Mouse (Mus musculus): ENCODE data around the gene Slc22a15. TPM values are rescaled to one million over a fixed set of nuclear protein-coding genes. Genes with fewer than 3 reads are reported as not detected.

Slc22a15 gene
- polyA plus RNA-seq, 1 experiment from 2014 or later: 4.8 TPM

GRCm38 (mm10) chr3:101915048-101915801, 9.0 kb downstream of the Slc22a15 start:
- ATAC-seq: no peak
- Histone ChIP-seq H3K9ac (no peak overlapping the region), H3K27me3 (no peaks in the 10 kb centered on the region), H3K4me3 (no peak overlapping the region), H3K4me1 (0 out of 2 replicates have a peak, but pooled peaks cover 8% of the 10 kb centered on the region), H3K27ac (no peak overlapping the region), H3K36me3 (ENCODE audit: poor library complexity, severe bottlenecking) (peaks cover 16% of the 10 kb centered on the region; the same call in 1 of the 2 replicates), H3K9me3 (replicated peaks) (no peaks in the 10 kb centered on the region), H3K4me2 (no peak overlapping the region)
- 88% methylated on average over 14 of the region's 14 CpGs for WGBS

GRCm38 (mm10) chr3:101914266-101914665, 10.0 kb downstream of the Slc22a15 start:
- no peak overlapping the region for H3K9ac ChIP-seq
- no peak overlapping the region for H3K4me3 ChIP-seq
- H3K9me3 ChIP-seq (replicated peaks): no peaks in the 10 kb centered on the region
- no peak overlapping the region for H3K27ac ChIP-seq
- H3K27me3 ChIP-seq: no peaks in the 10 kb centered on the region
- H3K4me1 ChIP-seq: 0 out of 2 replicates have a peak, but pooled peaks cover 8% of the 10 kb centered on the region
- ATAC-seq: no peak
- H3K4me2 ChIP-seq: no peak overlapping the region
- peaks cover 16% of the 10 kb centered on the region; the same call in 1 of the 2 replicates for H3K36me3 ChIP-seq (ENCODE audit: poor library complexity, severe bottlenecking)
- 84% methylated on average over 5 of the region's 5 CpGs for WGBS

- H3K4me1 ChIP-seq: 0 out of 2 replicates have a peak, but pooled peaks cover under 1% of the 10 kb centered on the region
- no peak overlapping the region for H3K9ac ChIP-seq
- peaks cover 5% of the 10 kb centered on the region; the same call in 1 of the 2 replicates for H3K9me3 ChIP-seq (replicated peaks)
- peaks cover 16% of the 10 kb centered on the region; the same call in 1 of the 2 replicates for H3K36me3 ChIP-seq (ENCODE audit: poor library complexity, severe bottlenecking)
- 85% methylated on average over 6 of the region's 6 CpGs for WGBS
- ATAC-seq: no peak
- no peak overlapping the region for H3K4me2 ChIP-seq
- no peaks in the 10 kb centered on the region for H3K27me3 ChIP-seq
- H3K27ac ChIP-seq: no peak overlapping the region
- no peak overlapping the region for H3K4me3 ChIP-seq
Observed at GRCm38 (mm10) chr3:101912041-101912440, 12.2 kb downstream of the Slc22a15 start.

DNA sequence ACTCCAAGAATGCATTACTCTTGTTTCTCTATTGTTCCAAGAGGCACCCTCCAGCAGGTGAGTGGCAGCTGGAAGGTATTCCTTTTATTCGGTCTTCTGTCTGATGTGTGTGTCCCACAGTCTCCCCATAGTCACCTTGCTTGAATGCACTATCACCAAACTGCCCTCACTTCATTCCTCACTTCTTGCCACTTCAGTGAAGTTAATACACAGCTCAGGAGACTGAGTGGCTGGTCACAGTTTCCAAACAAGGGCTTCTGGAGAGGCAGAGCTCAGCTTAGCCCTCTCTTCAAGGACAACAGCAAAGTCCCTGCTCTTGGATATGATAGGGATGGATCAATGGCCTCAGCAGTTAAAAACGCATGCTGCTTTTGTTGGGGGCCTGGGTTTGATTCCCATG, 17.2 kb downstream of the Slc22a15 start:
- no peaks in the 10 kb centered on the region for H3K36me3 ChIP-seq (ENCODE audit: poor library complexity, severe bottlenecking)
- no peak overlapping the region for H3K27ac ChIP-seq
- peaks cover 5% of the 10 kb centered on the region; the same call in 1 of the 2 replicates for H3K9me3 ChIP-seq (replicated peaks)
- 50% methylated on average over 2 of the region's 2 CpGs for WGBS
- no peak overlapping the region for H3K4me2 ChIP-seq
- no peak overlapping the region for H3K4me3 ChIP-seq
- ATAC-seq: no peak
- H3K4me1 ChIP-seq: peaks cover 6% of the 10 kb centered on the region; the same call in 1 of the 2 replicates
- H3K27me3 ChIP-seq: no peaks in the 10 kb centered on the region
- no peak overlapping the region for H3K9ac ChIP-seq

GRCm38 (mm10) chr3:101904776-101905175, 19.5 kb downstream of the Slc22a15 start:
- Histone ChIP-seq H3K4me2 (no peak overlapping the region), H3K36me3 (ENCODE audit: poor library complexity, severe bottlenecking) (no peaks in the 10 kb centered on the region), H3K27me3 (no peaks in the 10 kb centered on the region), H3K4me3 (no peak overlapping the region), H3K27ac (no peak overlapping the region), H3K9ac (no peak overlapping the region), H3K9me3 (replicated peaks) (peaks cover 5% of the 10 kb centered on the region; the same call in 1 of the 2 replicates), H3K4me1 (peaks cover 9% of the 10 kb centered on the region; the same call in 1 of the 2 replicates)
- ATAC-seq: no peak
- WGBS: 94% methylated on average over 7 of the region's 7 CpGs

DNA sequence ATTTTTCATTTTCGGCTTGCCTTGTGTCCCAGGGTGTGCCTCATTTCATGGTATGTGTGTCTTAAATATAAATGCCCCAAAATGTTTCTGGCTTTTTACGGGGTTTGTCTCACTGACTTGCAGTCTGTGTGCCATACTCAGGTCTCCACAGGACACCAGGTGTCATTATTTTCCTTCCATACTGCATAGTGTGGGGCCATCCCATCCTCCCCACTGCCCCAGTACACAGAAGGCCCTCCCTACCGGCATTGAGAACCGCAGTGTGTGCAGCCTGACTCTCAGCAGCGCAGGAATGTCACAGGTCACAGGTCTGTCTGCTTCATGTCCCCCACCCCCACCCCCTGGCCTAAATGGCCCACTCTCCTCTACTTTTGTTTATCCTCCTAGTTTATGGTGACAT, 21.2 kb downstream of the Slc22a15 start:
- H3K9ac ChIP-seq: no peak overlapping the region
- peaks cover 9% of the 10 kb centered on the region; the same call in 1 of the 2 replicates for H3K4me1 ChIP-seq
- no peak overlapping the region for H3K4me3 ChIP-seq
- H3K4me2 ChIP-seq: no peak overlapping the region
- no peaks in the 10 kb centered on the region for H3K27me3 ChIP-seq
- WGBS: 84% methylated on average over 5 of the region's 5 CpGs
- H3K27ac ChIP-seq: no peak overlapping the region
- ATAC-seq: no peak
- no peaks in the 10 kb centered on the region for H3K9me3 ChIP-seq (replicated peaks)
- H3K36me3 ChIP-seq (ENCODE audit: poor library complexity, severe bottlenecking): no peaks in the 10 kb centered on the region

GRCm38 (mm10) chr3:101902344-101902743, 21.9 kb downstream of the Slc22a15 start:
- ATAC-seq: no peak
- H3K4me2 ChIP-seq: no peak overlapping the region
- H3K27ac ChIP-seq: peak overlapping the region; percentile 2; the same call in 1 of the 2 replicates
- H3K36me3 ChIP-seq (ENCODE audit: poor library complexity, severe bottlenecking): no peaks in the 10 kb centered on the region
- no peak overlapping the region for H3K9ac ChIP-seq
- H3K27me3 ChIP-seq: no peaks in the 10 kb centered on the region
- 71% methylated on average over 7 of the region's 7 CpGs for WGBS
- no peaks in the 10 kb centered on the region for H3K9me3 ChIP-seq (replicated peaks)
- peaks cover 9% of the 10 kb centered on the region; the same call in 1 of the 2 replicates for H3K4me1 ChIP-seq
- no peak overlapping the region for H3K4me3 ChIP-seq

GRCm38 (mm10) chr3:101897377-101897974, 26.8 kb downstream of the Slc22a15 start:
- Histone ChIP-seq H3K36me3 (ENCODE audit: poor library complexity, severe bottlenecking) (no peaks in the 10 kb centered on the region), H3K4me1 (peaks cover 7% of the 10 kb centered on the region), H3K9me3 (replicated peaks) (no peaks in the 10 kb centered on the region), H3K9ac (no peak overlapping the region), H3K27ac (peak overlapping the region; percentile 21; the same call in 1 of the 2 replicates), H3K4me2 (no peak overlapping the region), H3K27me3 (no peaks in the 10 kb centered on the region), H3K4me3 (no peak overlapping the region)
- ATAC-seq: no peak
- WGBS: 84% methylated on average over 15 of the region's 15 CpGs

GRCm38 (mm10) chr3:101896893-101897292, 27.4 kb downstream of the Slc22a15 start:
- no peak overlapping the region for H3K4me3 ChIP-seq
- no peaks in the 10 kb centered on the region for H3K36me3 ChIP-seq (ENCODE audit: poor library complexity, severe bottlenecking)
- H3K27me3 ChIP-seq: no peaks in the 10 kb centered on the region
- H3K9ac ChIP-seq: no peak overlapping the region
- H3K4me1 ChIP-seq: peaks cover 1% of the 10 kb centered on the region
- H3K4me2 ChIP-seq: no peak overlapping the region
- peak; percentile 63 for ATAC-seq
- no peaks in the 10 kb centered on the region for H3K9me3 ChIP-seq (replicated peaks)
- WGBS: 24% methylated on average over 9 of the region's 9 CpGs
- no peak overlapping the region for H3K27ac ChIP-seq

DNA sequence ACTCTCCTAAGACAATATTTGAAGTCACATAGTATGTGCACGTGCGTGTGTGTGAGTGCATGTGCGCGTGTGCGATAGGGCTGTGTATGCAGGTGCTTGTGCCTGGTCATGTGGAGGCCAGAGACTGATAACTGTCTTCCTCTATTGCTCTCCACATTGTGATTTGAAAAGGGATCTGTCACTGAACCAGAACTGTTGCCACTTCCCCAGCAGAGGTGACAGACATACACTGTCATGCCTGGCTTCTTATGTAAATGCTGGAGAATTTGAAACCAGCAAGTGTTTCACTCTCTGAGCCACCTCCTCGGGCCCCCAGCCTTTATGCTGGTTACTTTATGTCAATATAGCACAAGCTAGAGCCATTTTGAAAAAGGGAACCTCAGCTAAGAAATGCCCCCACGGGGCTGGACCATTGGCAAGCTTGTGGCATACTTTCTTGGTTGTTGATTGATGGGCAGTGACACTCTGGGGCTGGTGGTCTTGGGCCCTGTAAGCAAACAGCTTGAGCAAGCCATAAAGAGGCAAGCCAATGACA, 28.8 kb downstream of the Slc22a15 start:
- no peak overlapping the region for H3K27ac ChIP-seq
- 87% methylated on average over 7 of the region's 7 CpGs for WGBS
- H3K4me1 ChIP-seq: no peaks in the 10 kb centered on the region; the same call in 1 of the 2 replicates
- H3K36me3 ChIP-seq (ENCODE audit: poor library complexity, severe bottlenecking): no peaks in the 10 kb centered on the region
- no peaks in the 10 kb centered on the region for H3K27me3 ChIP-seq
- peak; percentile 16; the same call in 1 of the 2 replicates for ATAC-seq
- H3K9ac ChIP-seq: no peak overlapping the region
- no peak overlapping the region for H3K4me2 ChIP-seq
- H3K9me3 ChIP-seq (replicated peaks): no peaks in the 10 kb centered on the region
- H3K4me3 ChIP-seq: no peak overlapping the region

GRCm38 (mm10) chr3:101885591-101885990, 38.7 kb downstream of the Slc22a15 start:
- no peak overlapping the region for H3K27ac ChIP-seq
- 23% methylated on average over 3 of the region's 3 CpGs for WGBS
- ATAC-seq: peak; percentile 70; the same call in 1 of the 2 replicates

GRCm38 (mm10) chr3:101885041-101885440, 39.2 kb downstream of the Slc22a15 start:
- H3K4me2 ChIP-seq: no peak overlapping the region
- H3K4me1 ChIP-seq: peaks cover 13% of the 10 kb centered on the region
- peak; percentile 55; the same call in 1 of the 2 replicates for ATAC-seq
- no peak overlapping the region for H3K27ac ChIP-seq
- WGBS: 27% methylated on average over 4 of the region's 4 CpGs
- peaks cover under 1% of the 10 kb centered on the region; the same call in 1 of the 2 replicates for H3K36me3 ChIP-seq (ENCODE audit: poor library complexity, severe bottlenecking)
- no peak overlapping the region for H3K4me3 ChIP-seq
- H3K9me3 ChIP-seq (replicated peaks): no peaks in the 10 kb centered on the region
- no peak overlapping the region for H3K9ac ChIP-seq
- no peaks in the 10 kb centered on the region for H3K27me3 ChIP-seq

More at GRCm38 (mm10) chr3:101885591-101885990, 38.7 kb downstream of the Slc22a15 start:
- Histone ChIP-seq H3K4me1 (peaks cover 13% of the 10 kb centered on the region), H3K9me3 (replicated peaks) (no peaks in the 10 kb centered on the region), H3K27me3 (no peaks in the 10 kb centered on the region), H3K4me2 (no peak overlapping the region), H3K9ac (no peak overlapping the region), H3K4me3 (no peak overlapping the region), H3K36me3 (ENCODE audit: poor library complexity, severe bottlenecking) (no peaks in the 10 kb centered on the region)

Data from forebrain, embryonic 13.5 days (tissue).